Mouse (Mus musculus) erythroblast, adult 5-6 weeks (primary cell): Measurements from ENCODE around the gene Miga1. TPM values are rescaled to one million over a fixed set of nuclear protein-coding genes. Genes with fewer than 3 reads are reported as not detected.
A peak's percentile ranks its signal among the peaks of the same experiment; 100 is the strongest.
"Not testable (repeated sequence)": the region's sequence is repeated elsewhere in the genome, so short reads cannot be mapped to it uniquely, and the experiment has no call there.

ENCODE experiments used
- ATAC-seq: replicated peaks from 2 replicates; pipeline ENCODE4 v1.8.0; 2016; ENCODE audit warnings: moderate number of reproducible peaks, mild to moderate bottlenecking, moderate TSS enrichment, inconsistent platforms; ENCODE audit not compliant: poor library complexity, low FRiP score, severe bottlenecking
- total RNA-seq, 2 experiments: library from RNA; stranded (forward) in 1 of 2; stranded (reverse) in 1 of 2; fragments of 150-400 nt in 1 of 2; fragments of 200-764, 138-1000 nt in 1 of 2; gene quantifications; 2 replicates each; pipeline versions ENCODE4 v1.2.3 to v1.2.4; 2015 to 2017; ENCODE audit warnings: low replicate concordance in 2 of 2

Gene Miga1
- total RNA-seq, 2 experiments from 2014 or later: 5.0 to 6.3 TPM

DNA sequence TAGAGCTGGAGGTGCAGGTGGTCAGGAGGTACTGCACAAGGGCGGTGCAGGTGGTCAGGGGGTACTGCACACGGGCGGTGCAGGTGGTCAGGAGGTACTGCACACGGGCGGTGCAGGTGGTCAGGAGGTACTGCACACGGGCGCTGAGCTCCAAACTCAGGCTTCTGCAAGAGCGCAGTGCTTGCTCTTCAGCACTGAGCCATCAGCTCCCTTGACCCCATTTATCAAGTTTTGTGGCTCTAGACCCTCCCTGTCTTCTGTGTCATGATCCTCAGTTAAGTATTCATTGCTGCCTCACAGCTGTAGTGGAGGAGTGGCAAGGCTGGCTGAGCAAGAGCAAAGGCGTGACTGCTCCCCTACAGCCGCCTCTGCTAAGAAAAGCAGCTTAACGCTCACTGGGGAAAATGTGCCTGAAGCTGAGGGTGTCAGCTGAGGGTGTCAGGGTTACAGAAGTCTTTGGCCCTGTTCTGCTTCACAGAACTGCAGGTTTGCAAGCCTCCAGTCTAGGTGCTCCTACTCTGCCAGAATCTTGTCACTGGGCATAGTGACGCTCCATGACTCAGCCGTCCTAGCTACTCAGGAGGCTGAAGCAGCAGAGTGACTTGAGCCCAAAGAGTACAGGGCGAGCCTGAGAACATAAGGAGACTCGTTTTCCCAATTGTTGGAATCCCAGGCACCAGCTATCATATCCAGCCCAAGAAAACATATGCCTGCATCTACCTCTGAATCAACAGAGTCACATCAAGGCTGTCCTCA is 7.5 kb downstream of the Miga1 start:
- peak; percentile 35; the same call in 1 of the 2 replicates for ATAC-seq

DNA sequence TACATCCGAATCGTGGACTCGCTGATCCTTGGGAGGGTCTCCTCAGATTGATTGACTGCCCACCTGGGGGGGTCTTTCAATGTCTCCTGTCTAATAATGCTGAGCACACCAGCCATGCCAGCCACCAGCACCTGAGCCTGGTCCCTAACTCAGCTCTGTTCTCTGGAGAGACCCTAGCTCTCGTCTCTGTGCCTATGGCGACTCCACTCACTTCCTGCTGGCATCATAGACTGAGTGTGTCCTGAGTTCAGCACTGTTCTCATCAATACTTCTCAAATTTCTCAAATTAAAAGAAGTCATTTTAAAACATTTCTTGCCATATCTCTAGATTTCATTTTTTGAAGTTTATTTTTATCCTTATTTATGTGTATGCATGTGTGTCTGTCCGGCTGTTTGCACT is 8.1 kb downstream of the Miga1 start:
- no peak for ATAC-seq

DNA sequence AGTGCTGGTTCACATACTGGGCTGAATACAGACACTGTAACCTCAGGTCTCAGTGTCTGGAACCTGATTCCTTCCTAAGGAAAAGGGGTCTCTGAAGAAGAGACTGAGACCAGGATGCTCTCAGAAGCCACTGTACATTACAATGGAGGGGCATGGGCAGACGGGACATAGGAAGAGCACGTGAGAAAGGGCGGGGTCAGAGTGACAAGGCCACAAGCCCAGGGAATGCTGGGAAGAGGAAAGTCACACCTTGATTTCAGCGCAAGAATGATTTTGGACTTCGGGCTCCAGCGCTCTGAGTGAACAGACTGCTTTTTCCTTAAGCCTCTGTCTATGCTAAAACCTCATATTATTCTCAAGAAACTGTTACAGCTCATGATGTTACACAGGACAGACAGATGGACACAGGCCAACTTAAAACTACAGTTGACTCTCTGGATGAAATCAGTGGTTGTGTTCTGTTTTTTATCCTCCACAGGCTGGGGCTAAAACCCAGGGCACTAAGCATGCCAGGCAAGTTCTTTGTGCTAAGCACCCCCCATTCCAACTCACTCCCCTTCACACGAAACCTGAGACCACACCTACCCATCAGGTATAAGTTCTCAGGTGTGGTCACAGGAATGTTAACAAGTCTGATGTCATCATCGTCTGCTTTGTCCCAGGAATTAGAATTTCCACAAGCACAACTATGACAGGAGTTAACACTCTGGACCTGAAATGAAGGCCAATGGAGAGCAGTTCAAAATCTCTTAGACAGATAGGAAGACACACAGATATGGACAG is 18.3 kb downstream of the Miga1 start:
- ATAC-seq: no peak

DNA sequence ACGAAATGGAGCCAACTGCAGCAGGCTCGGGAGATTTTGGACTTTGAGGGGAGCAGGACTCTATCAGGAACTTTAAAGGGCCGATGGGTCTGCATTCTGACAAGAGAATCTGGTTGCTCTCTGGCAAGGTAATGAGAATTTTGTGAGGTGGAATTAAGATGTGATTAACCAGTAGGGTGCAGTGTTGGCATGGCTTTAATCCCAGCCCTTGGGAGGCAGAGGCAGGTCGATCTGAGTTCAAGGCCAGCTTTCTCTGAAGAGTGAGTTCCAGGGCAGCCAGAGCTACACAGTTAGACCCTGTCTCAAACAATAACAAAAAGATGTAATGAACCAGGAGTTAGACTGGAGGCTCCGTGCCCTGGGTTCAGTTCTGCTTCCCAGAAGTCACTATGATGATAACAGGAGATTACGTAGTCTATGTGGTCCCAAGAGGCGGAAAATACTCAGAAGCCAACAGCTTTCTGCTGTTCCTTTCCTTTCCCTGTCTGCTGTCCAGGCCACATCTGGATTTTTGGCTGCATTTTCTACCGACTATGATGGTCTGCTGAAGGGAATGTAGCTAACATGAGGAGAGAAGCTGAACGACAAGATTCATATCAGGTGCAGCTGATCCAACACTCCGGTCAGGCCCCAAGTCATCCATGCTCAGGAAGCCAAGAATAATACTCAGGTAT is 19.1 kb downstream of the Miga1 start:
- ATAC-seq: no peak; the same call in 1 of the 2 replicates

DNA sequence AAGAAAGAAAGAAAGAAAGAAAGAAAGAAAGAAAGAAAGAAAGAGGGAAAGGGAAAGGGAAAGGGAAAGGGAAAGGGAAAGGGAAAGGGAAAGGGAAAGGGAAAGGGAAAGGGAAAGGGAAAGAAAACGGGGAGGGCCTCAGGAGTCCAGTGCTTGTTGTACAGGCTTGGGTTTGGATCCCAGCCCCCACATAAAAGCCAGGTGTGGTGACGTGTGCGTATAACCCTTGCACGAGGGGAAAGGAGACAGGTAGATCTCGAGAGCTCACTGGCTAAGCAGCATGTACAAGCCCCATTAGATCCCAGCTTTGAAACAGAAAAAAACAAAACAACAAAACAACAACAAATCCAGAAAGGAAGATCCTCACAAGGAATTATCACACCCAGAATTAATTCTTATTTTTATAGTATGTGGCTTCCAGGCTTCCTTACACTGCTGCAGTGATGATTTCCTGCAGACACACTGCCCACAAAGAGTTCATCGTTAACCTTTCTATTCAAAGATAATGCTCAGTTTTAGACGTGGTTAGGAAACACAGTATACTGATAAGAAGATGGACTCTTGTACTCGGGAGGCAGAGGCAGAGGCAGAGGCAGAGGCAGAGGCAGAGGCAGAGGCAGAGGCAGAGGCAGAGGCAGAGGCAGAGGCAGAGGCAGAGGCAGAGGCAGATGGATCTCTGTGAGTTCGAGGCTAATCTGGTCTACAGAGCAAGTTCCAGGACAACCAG is 23.6 kb downstream of the Miga1 start:
- ATAC-seq: not testable (repeated sequence)

DNA sequence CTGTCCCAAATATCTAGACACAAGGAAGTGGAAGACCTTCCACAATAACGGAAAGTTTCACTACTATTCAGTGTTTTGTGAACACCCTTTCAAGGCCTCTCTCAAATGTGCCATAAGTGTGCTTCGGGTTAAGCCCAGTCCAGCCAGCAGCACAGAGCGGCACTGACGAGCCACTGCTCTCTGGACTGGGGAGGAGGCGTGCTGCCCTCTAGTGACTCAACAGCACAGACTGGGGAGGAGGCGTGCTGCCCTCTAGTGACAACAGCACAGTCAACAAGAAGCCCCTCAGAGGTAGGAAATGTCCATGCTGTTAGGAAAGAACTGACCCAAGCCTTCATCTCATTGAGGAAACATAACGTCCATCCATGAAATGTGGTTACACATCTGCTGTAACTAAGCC is 24.6 kb downstream of the Miga1 start:
- ATAC-seq: peak; percentile 96

DNA sequence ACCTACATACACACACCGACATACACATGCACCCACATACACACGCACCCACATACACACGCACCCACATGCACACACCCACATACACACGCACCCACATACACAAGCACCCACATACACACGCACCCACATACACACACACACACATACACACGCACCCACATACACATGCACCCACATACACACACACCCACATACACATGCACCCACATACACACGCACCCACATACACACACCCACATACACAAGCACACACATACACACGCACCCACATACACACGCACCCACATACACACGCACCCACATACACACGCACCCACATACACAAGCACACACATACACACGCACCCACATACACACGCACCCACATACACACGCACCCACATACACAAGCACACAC is 25.5 kb downstream of the Miga1 start:
- ATAC-seq: not testable (repeated sequence)

DNA sequence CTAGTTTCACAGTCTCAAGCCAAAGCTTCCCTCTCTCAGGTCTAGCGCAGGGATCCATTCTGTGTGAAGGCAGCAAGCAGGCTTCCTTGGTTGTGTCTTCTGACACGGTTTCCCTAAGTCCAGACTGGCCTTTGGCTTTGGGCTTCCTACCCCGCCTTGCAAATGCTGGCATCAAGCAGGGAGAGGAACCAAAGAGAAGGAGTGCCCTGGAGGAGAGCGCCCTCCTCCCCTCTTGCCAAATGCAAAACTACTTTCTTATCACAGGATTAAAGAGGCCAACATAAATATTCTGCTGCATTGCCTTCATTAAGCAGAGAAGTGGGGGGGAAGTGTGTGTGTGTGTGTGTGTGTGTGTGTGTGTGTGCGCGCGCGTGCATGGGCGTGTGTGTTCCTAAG is 31.0 kb downstream of the Miga1 start:
- ATAC-seq: no peak

DNA sequence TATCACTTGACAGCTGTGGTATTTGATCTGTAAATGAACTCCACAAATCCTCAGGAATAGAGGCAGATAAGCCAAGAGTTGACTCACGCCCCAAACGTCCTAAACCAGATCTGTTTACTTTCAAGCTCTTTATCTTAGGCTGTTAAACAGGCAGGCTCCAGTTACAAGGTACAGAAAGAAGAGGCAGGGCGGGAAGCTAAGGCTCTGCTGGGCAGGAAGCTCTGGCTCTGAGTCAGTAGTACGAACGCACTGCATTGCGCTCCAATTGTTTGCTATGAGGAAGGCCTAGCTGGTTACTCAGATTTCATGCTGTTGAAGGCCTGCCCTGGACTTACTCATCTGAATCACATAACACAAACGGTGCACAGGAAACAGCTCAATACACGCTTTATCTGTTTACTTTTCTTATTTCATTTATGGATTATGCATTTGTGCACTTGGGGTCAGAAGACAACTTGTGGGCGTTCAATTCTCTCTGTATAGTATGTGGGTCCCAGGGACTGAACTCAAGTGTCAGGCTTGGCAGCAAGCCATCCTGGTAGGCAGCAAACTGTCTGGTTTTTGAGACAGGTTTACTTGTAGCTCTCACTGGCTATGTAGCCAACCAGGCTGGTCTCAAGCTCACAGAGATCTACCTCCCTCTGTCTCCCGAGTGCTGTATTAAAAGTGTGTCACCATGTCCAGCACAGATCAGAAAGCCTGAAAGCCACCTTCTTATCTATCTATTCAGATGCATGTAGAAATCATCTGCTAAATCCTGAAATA is 31.5 kb downstream of the Miga1 start:
- ATAC-seq: no peak

DNA sequence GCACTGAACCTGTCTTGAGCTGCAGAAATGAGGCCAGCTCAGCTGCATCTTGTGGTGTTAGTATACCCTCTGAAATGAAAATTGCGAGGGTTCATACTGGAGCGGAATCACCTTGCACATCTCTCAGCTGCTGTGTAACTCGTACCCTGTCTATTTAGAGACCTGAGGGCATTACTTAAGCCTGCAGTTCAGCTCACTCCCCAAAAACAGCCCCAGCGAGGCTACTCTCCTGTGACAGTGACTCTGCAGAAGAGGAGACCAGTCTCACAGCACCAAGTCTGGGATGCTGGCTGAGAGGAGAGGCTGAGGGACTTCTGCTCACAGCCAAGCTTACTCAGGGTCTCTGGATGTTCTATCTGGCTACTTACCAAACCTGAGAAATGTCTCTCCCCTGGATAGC is 34.2 kb downstream of the Miga1 start:
- ATAC-seq: no peak

DNA sequence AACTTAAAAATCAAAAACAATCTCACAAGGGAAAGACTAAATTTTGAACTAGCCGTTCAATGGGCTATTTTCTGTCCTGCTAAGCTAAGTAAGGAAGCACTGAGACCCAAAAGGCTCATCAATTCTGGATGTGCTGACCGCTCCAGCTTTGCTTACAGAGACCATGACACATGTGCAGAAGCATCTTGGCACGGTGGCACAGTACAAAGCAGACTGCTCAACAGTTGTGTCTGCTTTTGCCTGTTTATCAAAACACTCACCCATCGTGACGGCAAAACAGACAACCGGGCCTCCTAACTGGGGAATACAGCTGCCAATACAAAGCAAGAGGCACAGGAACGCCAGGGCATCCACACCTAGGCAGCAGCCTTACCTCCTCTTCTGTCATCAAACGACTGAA is 35.1 kb downstream of the Miga1 start:
- no peak for ATAC-seq

DNA sequence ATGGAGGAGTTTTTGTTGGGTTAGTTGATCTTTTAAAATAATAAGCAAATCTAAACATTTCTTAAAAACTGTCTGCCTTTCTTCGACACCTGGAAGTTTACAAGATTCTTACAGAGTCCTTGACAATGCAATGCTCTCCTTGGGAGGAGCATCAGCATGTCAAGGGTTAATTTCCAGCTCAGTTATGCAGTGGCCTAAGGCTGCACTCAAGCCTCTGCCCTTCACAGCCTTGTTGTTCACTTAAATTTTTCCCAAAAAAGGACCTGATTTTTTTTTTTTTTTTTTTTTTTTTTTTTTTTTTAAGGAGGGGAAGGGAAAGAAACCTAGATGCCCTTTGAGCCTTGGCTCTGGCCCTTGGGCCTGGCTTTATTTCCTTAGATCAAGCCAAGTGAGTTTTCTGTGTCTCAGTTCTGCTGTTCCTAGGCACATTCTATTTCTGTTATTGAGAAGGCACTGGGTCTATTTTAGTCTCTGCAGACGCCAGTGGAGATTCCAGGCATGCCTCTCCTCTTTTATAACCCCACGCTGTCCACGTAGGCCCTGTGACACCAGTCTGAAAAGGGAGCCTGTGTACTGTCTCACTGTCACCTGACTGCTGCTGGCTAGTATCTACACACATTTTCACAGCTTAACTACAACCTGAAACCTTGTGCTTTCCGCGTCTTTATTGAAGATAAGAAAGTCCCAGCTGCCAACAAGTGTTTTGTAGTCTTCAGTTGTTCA is 36.0 kb downstream of the Miga1 start:
- no peak for ATAC-seq

DNA sequence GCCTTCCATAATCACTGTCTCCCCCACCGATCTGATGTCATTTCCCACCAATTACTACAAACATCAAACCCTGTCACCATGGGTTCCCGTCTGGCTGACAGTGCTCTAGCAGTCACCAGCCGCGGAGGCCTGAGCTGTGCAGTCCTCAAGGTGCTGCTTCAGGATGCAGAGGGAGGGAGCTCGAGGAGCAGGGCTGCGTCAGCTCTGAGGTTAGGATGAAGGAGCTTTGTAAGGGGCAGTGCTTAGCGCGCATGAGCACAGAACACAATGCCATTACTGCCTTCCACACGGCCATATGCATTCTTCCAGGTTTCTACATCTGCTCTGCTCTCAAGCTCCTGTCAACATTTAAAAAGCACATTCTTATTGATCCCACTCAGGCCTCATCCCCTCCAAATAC is 37.2 kb downstream of the Miga1 start:
- ATAC-seq: no peak

DNA sequence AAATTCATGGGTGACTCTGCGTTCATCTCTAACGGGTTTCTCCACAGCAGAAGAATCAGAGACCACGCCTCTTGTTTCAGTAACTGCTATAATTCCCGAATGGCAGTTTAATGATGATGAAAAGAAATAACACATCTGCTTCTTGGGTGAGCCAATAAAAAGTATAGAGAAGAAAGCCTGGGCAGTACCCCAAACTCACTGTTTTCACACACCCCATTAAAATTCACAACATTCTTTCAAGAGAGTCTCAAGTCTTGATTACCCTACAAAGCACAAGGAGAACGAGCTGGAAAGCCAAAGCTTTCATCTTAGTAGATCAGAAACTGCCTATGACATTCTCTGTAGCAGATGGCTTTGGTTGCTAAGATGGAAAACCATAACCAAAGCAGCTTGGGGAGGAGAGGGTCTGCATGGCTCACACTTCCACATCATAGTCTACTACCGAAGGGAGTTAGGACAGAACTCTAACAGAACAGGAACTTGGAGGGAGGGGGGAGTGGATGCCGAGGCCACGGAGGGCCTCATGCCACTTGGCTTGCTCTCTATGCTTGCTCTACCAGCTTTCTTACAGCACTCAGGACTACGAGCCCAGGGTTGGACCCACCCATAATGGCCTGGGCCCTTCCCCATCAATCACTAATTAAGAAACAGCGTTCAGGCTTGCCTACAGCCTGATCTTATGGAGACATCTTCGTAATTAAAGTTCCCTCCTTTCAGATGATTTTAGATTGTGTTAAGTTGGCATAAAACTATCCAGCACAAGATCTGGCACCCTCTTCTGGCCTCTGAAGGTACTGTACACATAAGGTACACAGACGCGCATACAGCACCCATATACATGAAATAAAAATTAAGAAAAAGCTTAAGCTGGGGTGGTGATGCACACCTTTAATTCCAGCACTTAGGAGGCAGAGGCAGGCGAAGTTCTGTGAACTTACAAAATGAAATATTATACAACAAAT is 39.5 kb downstream of the Miga1 start:
- ATAC-seq: no peak

DNA sequence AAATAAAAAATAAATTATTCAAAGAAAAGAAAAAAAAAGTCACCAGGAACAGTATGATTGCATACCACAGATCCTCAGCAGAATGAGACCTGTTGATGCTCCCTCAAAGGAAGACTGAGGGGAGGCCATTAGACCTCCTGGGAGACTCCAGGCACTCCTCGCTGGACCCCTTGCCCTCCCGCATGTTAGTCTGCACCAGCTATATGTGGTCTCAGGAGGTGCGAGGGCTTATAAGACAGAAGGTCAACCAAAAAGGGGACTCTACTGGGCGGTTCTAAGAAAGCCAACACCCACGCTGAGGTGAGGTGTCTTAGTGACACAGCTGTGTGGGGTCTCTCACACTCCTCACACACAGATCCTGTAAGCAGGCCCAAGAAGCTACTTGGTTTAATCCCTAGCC is 44.3 kb downstream of the Miga1 start:
- ATAC-seq: no peak

DNA sequence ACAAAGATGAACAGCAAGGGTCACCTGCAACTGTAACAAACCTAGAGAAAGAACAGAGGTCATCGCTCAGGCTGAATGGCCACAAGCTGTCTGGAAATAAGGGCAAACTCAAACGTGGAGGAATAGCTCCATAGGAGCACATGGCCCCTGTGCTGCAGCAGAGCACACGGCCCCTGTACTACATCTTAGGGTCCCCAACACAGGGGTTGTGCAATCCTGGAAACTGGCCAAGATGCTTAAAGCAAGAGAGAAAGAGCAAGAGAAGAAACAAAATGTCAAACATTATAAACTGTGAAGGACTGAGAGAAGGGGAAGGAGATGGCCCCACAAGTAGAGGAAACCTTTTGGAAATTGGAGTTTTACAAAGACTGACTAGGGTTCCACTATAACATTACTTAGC is 45.8 kb downstream of the Miga1 start:
- ATAC-seq: no peak

DNA sequence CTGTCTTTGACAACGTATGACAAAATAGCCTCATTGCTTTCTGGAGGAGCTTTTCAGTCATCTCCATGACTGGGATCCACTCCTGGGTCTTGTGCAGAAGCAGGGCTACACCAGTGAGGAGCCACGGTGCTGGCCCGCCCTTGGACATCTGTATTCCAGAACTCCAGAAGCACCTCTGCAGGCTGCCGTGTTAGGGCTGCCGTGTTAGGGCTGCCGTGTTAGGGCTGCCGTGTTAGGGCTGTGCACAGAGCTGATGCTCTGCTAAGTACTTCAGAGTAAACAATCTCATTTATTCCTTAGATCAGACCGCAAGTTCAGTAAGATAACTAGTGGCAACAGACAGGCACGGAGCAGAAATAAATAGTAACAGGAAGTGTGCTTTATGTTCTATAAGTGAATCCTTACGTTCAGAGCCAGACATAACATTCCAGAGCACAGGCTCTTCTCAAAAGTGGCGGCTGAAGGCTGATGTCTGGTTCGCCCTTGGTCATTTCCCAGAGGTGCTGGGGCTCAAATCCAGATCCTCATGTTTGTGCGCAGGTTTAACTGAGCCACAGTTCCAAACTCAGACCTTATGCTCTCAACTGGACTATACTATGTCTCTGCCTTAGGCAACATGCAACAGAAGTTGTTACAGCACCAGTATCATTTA is 46.6 kb downstream of the Miga1 start:
- ATAC-seq: no peak
